In the genomic region with DNA sequence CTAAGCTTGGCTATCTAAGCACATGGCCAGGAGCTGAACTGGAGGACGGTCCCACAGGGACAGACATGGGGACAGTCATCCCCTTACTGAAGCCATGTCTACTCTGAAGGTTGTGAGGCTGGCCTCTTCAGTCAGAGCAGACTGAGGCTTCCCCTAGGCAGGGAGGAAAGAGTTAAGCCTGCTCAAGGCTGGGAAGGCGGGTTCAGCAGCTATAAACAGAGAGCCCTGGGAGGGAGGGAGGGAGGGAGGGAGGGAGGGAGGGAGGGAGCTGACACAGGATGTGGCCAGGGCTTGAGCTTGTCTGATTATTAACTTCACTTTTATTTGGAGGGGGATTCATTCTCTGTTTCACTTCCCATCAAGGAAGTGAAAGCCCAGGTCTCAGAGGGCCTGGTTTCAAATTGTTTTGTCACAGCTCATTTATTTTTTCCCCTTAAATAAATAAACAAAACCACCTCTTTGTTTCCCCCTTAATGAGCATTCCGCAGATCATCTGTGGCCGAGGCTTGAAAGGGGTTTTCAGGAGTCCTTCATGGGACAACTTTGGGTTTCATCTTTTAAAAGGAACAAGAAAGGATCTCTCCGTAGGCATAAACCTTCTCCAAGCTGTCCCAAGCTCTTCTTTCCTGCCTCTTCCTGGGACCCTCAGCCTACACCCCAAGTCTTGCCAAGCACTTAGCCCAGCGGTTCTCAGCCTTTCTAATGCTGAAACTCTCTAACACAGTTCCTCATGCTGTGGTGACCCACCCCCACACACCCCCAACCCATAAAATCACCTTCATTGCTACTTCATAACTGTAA, we compare ENCODE assay signal across 8 mouse cellular contexts. TPM values are rescaled to one million over a fixed set of nuclear protein-coding genes. Genes with fewer than 3 reads are reported as not detected.
DNase-seq lines count a peak whose midpoint lies in the region; ATAC-seq lines count a peak whose summit lies in the region.

No protein-coding gene starts in this region.

- ATAC-seq in forebrain, embryonic 11.5 days (replicated peaks; ENCODE audit: low FRiP score) = peak; percentile 63
- peak; percentile 59 for ATAC-seq in liver, embryonic 13.5 days (ENCODE audit: low read depth)
- ATAC-seq in neural tube, embryonic 13.5 days (ENCODE audit: low read depth) = peak; percentile 64

- peaks cover 21% of the 10 kb centered on the region for H3K4me1 ChIP-seq in forebrain, embryonic 11.5 days (replicated peaks; ENCODE audit: control insufficient read depth, insufficient read depth, low read length)
- peaks cover 51% of the 10 kb centered on the region for H3K4me1 ChIP-seq in liver, embryonic 13.5 days (replicated peaks)
- peaks cover 32% of the 10 kb centered on the region for H3K4me1 ChIP-seq in neural tube, embryonic 13.5 days (replicated peaks)

- H3K4me2 ChIP-seq in forebrain, embryonic 11.5 days (ENCODE audit: low read depth, low read length, severe bottlenecking) = peak overlapping the region; percentile 28; the same call in 1 of the 2 replicates
- H3K4me2 ChIP-seq in liver, embryonic 13.5 days = peak overlapping the region; percentile 83
- H3K4me2 ChIP-seq in neural tube, embryonic 13.5 days = peak overlapping the region; percentile 79

- no peak overlapping the region for H3K4me3 ChIP-seq in forebrain, embryonic 11.5 days (ENCODE audit: low read depth, low read length)
- 0 out of 2 replicates have a peak overlapping the region, but pooled peaks have one; percentile 7 for H3K4me3 ChIP-seq in liver, embryonic 13.5 days (replicated peaks)
- H3K4me3 ChIP-seq in neural tube, embryonic 13.5 days = 0 out of 2 replicates have a peak overlapping the region, but pooled peaks have one; percentile 9

- 8% methylated on average over 5 of the region's 6 CpGs for WGBS in forebrain, embryonic 11.5 days
- WGBS in liver, embryonic 13.5 days (ENCODE audit: insufficient replicate concordance) = 13% methylated on average over 6 of the region's 6 CpGs
- WGBS in neural tube, embryonic 13.5 days = 3% methylated on average over 6 of the region's 6 CpGs

- peak overlapping the region; percentile 83 for H3K27ac ChIP-seq in forebrain, embryonic 11.5 days (ENCODE audit: low read depth, low read length)
- H3K27ac ChIP-seq in liver, embryonic 13.5 days = peak overlapping the region; percentile 89
- H3K27ac ChIP-seq in neural tube, embryonic 13.5 days (replicated peaks) = peak overlapping the region; percentile 97

- DNase-seq in ovary, postnatal 36 days (ENCODE audit: low spot score) = peak; percentile 43
- DNase-seq in ovary, postnatal 14 days (ENCODE audit: low spot score) = no peak
- DNase-seq in forebrain, embryonic 11.5 days (ENCODE audit: low spot score) = peak; percentile 80
- peak; percentile 79 for DNase-seq in induced T-regulatory cell, adult 2 months (ENCODE audit: low read depth)
- DNase-seq in liver, embryonic 13.5 days = no peak
- no peak for DNase-seq in frontal cortex, adult 2 months (ENCODE audit: extremely low spot score in 1 of 2, low spot score in 1 of 2)
- no peak for DNase-seq in layer of hippocampus, adult 18-20 months (ENCODE audit: low spot score in 2 of 2)

- H3K27me3 ChIP-seq in forebrain, embryonic 11.5 days (ENCODE audit: control insufficient read depth, insufficient read depth, low read length) = no peaks in the 10 kb centered on the region
- no peaks in the 10 kb centered on the region for H3K27me3 ChIP-seq in liver, embryonic 13.5 days
- no peaks in the 10 kb centered on the region for H3K27me3 ChIP-seq in neural tube, embryonic 13.5 days

- H3K9ac ChIP-seq in forebrain, embryonic 11.5 days (ENCODE audit: low read length) = peak overlapping the region; percentile 41
- H3K9ac ChIP-seq in liver, embryonic 13.5 days = peak overlapping the region; percentile 50
- peak overlapping the region; percentile 58 for H3K9ac ChIP-seq in neural tube, embryonic 13.5 days

- H3K9me3 ChIP-seq in forebrain, embryonic 11.5 days (ENCODE audit: control insufficient read depth, low read length) = no peaks in the 10 kb centered on the region
- no peaks in the 10 kb centered on the region for H3K9me3 ChIP-seq in liver, embryonic 13.5 days (replicated peaks)
- H3K9me3 ChIP-seq in neural tube, embryonic 13.5 days = no peaks in the 10 kb centered on the region

- no peaks in the 10 kb centered on the region for H3K36me3 ChIP-seq in forebrain, embryonic 11.5 days (ENCODE audit: control insufficient read depth, insufficient read depth, low read length)
- H3K36me3 ChIP-seq in liver, embryonic 13.5 days = no peaks in the 10 kb centered on the region
- H3K36me3 ChIP-seq in neural tube, embryonic 13.5 days = no peaks in the 10 kb centered on the region

RNA-seq across cellular contexts. Expression of a gene that starts 17.9 kb away (rescaled TPM):
- polyA plus RNA-seq in forebrain, embryonic 11.5 days (2014; fragmentation: Nextera tagmentation; extraction: Ambion mirVana) = 164 and 173 TPM in 2 replicates
- polyA plus RNA-seq in liver, embryonic 13.5 days (2015; fragmentation: Nextera tagmentation; extraction: Ambion mirVana) = 18.3 and 20.7 TPM in 2 replicates
- 49.6 and 57.4 TPM in 2 replicates for polyA plus RNA-seq in neural tube, embryonic 13.5 days (2015; fragmentation: Nextera tagmentation; extraction: Ambion mirVana)
- polyA plus RNA-seq in frontal cortex, adult 2 months (2012; rRNA removed) = 22.0 and 24.3 TPM in 2 replicates
- 10 to 100 TPM; 40.0 to 53.4 TPM for total RNA-seq in layer of hippocampus, adult 18-20 months (2021)

Comparison
In these comparisons a context has a peak if more than half of its experiments do, and no peak if none do; other contexts are left out.
1. DNase-seq: peak in ovary, postnatal 36 days (single experiment), forebrain, embryonic 11.5 days (single experiment) and induced T-regulatory cell, adult 2 months (single experiment); none in ovary, postnatal 14 days (single experiment), liver, embryonic 13.5 days (single experiment), frontal cortex, adult 2 months (0 of 2) and layer of hippocampus, adult 18-20 months (0 of 2).
2. H3K4me2 ChIP-seq: peak in every context shown above with its lines; median percentile 83 in liver, embryonic 13.5 days; 79 in neural tube, embryonic 13.5 days; 28 in forebrain, embryonic 11.5 days.
3. Peak in every context shown above with its lines, with median percentiles within 50 percentile points of each other: ATAC-seq, H3K27ac ChIP-seq and H3K9ac ChIP-seq.